Comparison of ENCODE assay signal across 11 mouse cellular contexts in genomic region chr2:110981733-110982132, GRCm38 (mm10). TPM values are rescaled to one million over a fixed set of nuclear protein-coding genes. Genes with fewer than 3 reads are reported as not detected.
DNase-seq lines count a peak whose midpoint lies in the region; ATAC-seq lines count a peak whose summit lies in the region.
"Had no signal": no experiment of that assay in that cellular context is flagged by ENCODE, and none has a peak within 500 bp of the region (broad histone marks: within the 10 kb centered on the region; RNA-seq: fewer than 3 reads in every experiment).

No protein-coding gene starts in this region.

- ATAC-seq in forebrain, embryonic 13.5 days = peak; percentile 84
- peak; percentile 72; the same call in 1 of the 2 replicates for ATAC-seq in neural tube, embryonic 14.5 days (ENCODE audit: low read depth)
- ATAC-seq in neural tube, embryonic 15.5 days (ENCODE audit: low FRiP score) = no peak
- no peak for ATAC-seq in hindbrain, embryonic 14.5 days (ENCODE audit: low FRiP score)

- H3K4me3 ChIP-seq in forebrain, embryonic 13.5 days = no peak overlapping the region
- H3K4me3 ChIP-seq in forebrain, embryonic 10.5 days = no peak overlapping the region
- no peak overlapping the region for H3K4me3 ChIP-seq in neural tube, embryonic 14.5 days (ENCODE audit: low read depth, low read length)
- no peak overlapping the region for H3K4me3 ChIP-seq in neural tube, embryonic 15.5 days (replicated peaks)
- no peak overlapping the region for H3K4me3 ChIP-seq in hindbrain, embryonic 14.5 days (replicated peaks; ENCODE audit: low read length)

- H3K27me3 ChIP-seq in forebrain, embryonic 13.5 days = no peaks in the 10 kb centered on the region
- no peaks in the 10 kb centered on the region for H3K27me3 ChIP-seq in forebrain, embryonic 10.5 days (ENCODE audit: poor library complexity, severe bottlenecking)
- no peaks in the 10 kb centered on the region for H3K27me3 ChIP-seq in neural tube, embryonic 14.5 days (ENCODE audit: control insufficient read depth, insufficient read depth, low read length)
- H3K27me3 ChIP-seq in neural tube, embryonic 15.5 days (replicated peaks) = no peaks in the 10 kb centered on the region
- no peaks in the 10 kb centered on the region for H3K27me3 ChIP-seq in hindbrain, embryonic 14.5 days (ENCODE audit: control insufficient read depth, insufficient read depth, low read length)

- no peak overlapping the region for H3K4me2 ChIP-seq in forebrain, embryonic 13.5 days
- no peak overlapping the region for H3K4me2 ChIP-seq in neural tube, embryonic 14.5 days (ENCODE audit: low read depth, low read length)
- no peak overlapping the region for H3K4me2 ChIP-seq in neural tube, embryonic 15.5 days
- H3K4me2 ChIP-seq in hindbrain, embryonic 14.5 days (replicated peaks) = no peak overlapping the region

- H3K27ac ChIP-seq in forebrain, embryonic 13.5 days = no peak overlapping the region
- H3K27ac ChIP-seq in forebrain, embryonic 10.5 days = no peak overlapping the region
- no peak overlapping the region for H3K27ac ChIP-seq in neural tube, embryonic 14.5 days (ENCODE audit: low read depth, low read length)
- H3K27ac ChIP-seq in neural tube, embryonic 15.5 days (replicated peaks) = no peak overlapping the region
- H3K27ac ChIP-seq in hindbrain, embryonic 14.5 days = no peak overlapping the region

- no peak overlapping the region for H3K9ac ChIP-seq in forebrain, embryonic 13.5 days
- H3K9ac ChIP-seq in neural tube, embryonic 14.5 days (replicated peaks; ENCODE audit: low read depth, low read length) = no peak overlapping the region
- H3K9ac ChIP-seq in neural tube, embryonic 15.5 days (replicated peaks) = no peak overlapping the region
- H3K9ac ChIP-seq in hindbrain, embryonic 14.5 days = no peak overlapping the region

- H3K9me3 ChIP-seq in forebrain, embryonic 13.5 days (replicated peaks) = no peaks in the 10 kb centered on the region
- no peaks in the 10 kb centered on the region for H3K9me3 ChIP-seq in forebrain, embryonic 10.5 days
- no peaks in the 10 kb centered on the region for H3K9me3 ChIP-seq in neural tube, embryonic 14.5 days (ENCODE audit: control insufficient read depth, low read length)
- no peaks in the 10 kb centered on the region for H3K9me3 ChIP-seq in neural tube, embryonic 15.5 days (replicated peaks)
- H3K9me3 ChIP-seq in hindbrain, embryonic 14.5 days (ENCODE audit: control insufficient read depth, low read length) = no peaks in the 10 kb centered on the region

- DNase-seq in forebrain, embryonic 10.5 days (ENCODE audit: extremely low spot score, low spot score) = no peak
- peak; percentile 82 for DNase-seq in hindbrain, embryonic 14.5 days (ENCODE audit: low spot score)
- no peak for DNase-seq in T-cell, adult 2 months (ENCODE audit: low spot score)
- DNase-seq in ovary, postnatal 14 days (ENCODE audit: low spot score) = no peak
- no peak for DNase-seq in kidney, postnatal 10 days
- DNase-seq: kidney, postnatal 14 days; lung, adult 2 months; thymus, postnatal 4 days had no signal

- H3K4me1 ChIP-seq in forebrain, embryonic 13.5 days = no peaks in the 10 kb centered on the region
- no peaks in the 10 kb centered on the region for H3K4me1 ChIP-seq in forebrain, embryonic 10.5 days
- H3K4me1 ChIP-seq in neural tube, embryonic 14.5 days (ENCODE audit: control insufficient read depth, insufficient read depth, low read length) = no peaks in the 10 kb centered on the region
- no peaks in the 10 kb centered on the region for H3K4me1 ChIP-seq in neural tube, embryonic 15.5 days
- no peaks in the 10 kb centered on the region for H3K4me1 ChIP-seq in hindbrain, embryonic 14.5 days (replicated peaks; ENCODE audit: control insufficient read depth, insufficient read depth, low read length)

- 35% methylated on average over 1 of the region's 1 CpGs for WGBS in forebrain, embryonic 13.5 days
- WGBS in forebrain, embryonic 10.5 days = 53% methylated on average over 1 of the region's 1 CpGs
- 49% methylated on average over 1 of the region's 1 CpGs for WGBS in neural tube, embryonic 14.5 days
- WGBS in neural tube, embryonic 15.5 days = 39% methylated on average over 1 of the region's 1 CpGs
- whole genome bisulfite sequencing in hindbrain, embryonic 14.5 days = 32% methylated on average over 1 of the region's 1 CpGs

- H3K36me3 ChIP-seq in forebrain, embryonic 13.5 days (ENCODE audit: poor library complexity, severe bottlenecking) = no peaks in the 10 kb centered on the region
- H3K36me3 ChIP-seq in forebrain, embryonic 10.5 days (replicated peaks) = no peaks in the 10 kb centered on the region
- no peaks in the 10 kb centered on the region for H3K36me3 ChIP-seq in neural tube, embryonic 14.5 days (ENCODE audit: control insufficient read depth, insufficient read depth, low read length)
- no peaks in the 10 kb centered on the region for H3K36me3 ChIP-seq in neural tube, embryonic 15.5 days
- H3K36me3 ChIP-seq in hindbrain, embryonic 14.5 days (replicated peaks; ENCODE audit: control insufficient read depth, insufficient read depth) = no peaks in the 10 kb centered on the region

RNA-seq across cellular contexts. Expression of gene Ano3, which starts 31.0 kb away (rescaled TPM):
- polyA plus RNA-seq in forebrain, embryonic 13.5 days (2015; fragmentation: Nextera tagmentation; extraction: Ambion mirVana) = 0.61 and 1.2 TPM in 2 replicates
- polyA plus RNA-seq in forebrain, embryonic 10.5 days (2016; fragmentation: Nextera tagmentation; extraction: Ambion mirVana) = 0.82 and 0.94 TPM in 2 replicates
- 0.96 and 1.1 TPM in 2 replicates for polyA plus RNA-seq in neural tube, embryonic 14.5 days (2014; fragmentation: Nextera tagmentation; extraction: Ambion mirVana)
- 0.84 and 0.92 TPM in 2 replicates for polyA plus RNA-seq in neural tube, embryonic 15.5 days (2015; fragmentation: Nextera tagmentation; extraction: Ambion mirVana)
- polyA plus RNA-seq in hindbrain, embryonic 14.5 days (2014; fragmentation: Nextera tagmentation; extraction: Ambion mirVana) = 0.79 and 1.4 TPM in 2 replicates

Comparison
In these comparisons a context has a peak if more than half of its experiments do, and no peak if none do; other contexts are left out.
1. ATAC-seq: peak in forebrain, embryonic 13.5 days (single experiment) and neural tube, embryonic 14.5 days (single experiment); none in neural tube, embryonic 15.5 days (single experiment) and hindbrain, embryonic 14.5 days (single experiment).